Mouse (Mus musculus) T-helper 1 cell (primary cell): ENCODE data around the gene Pald1.

Experiments used
- in situ Hi-C: fragments of 300-600 bp; cut with MboI, MseI; formaldehyde crosslinking; loops from one replicate; pipeline ENCODE4 v1.15.1; 2025; ENCODE audit warnings: high pct_unique_total_duplicates

Gene Pald1

GRCm38 (mm10) chr10:61402911-61403310, 19.6 kb upstream of the Pald1 start:
- in situ Hi-C loops: no loop called here

GRCm38 (mm10) chr10:61402480-61402879, 19.1 kb upstream of the Pald1 start:
- in situ Hi-C loops: no loop called here

GRCm38 (mm10) chr10:61400407-61400806, 17.1 kb upstream of the Pald1 start:
- in situ Hi-C loops: no loop called here

DNA sequence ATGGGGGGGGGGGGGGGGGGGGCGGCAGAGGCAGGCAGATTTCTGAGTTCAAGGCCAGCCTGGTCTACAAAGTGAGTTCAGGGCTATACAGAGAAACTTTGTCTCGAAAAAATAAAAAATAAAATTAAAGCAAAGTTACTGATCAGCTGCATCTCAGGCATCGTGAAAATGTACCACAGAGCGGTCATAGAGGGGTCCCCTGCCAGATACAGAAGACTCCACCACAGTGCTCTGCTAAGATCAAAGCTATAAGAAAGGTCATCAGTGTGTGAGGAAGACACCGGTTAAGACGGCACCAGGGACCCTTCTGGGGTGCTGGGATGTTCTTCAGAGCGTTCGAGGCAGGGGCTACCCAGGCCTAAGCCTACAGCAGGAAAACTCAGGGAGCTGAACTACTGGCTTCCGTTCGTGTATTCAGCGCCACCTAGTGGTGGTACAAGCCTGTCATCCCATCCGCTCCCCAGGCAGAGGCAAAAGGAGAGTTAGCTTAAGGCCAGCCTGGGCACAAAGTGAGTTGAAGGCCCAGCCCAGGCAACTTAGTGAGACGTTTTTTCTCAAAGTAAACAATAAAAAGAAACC, 15.9 kb upstream of the Pald1 start:
- in situ Hi-C loops: no loop called here

GRCm38 (mm10) chr10:61398125-61398524, 14.8 kb upstream of the Pald1 start:
- in situ Hi-C loops: no loop called here

DNA sequence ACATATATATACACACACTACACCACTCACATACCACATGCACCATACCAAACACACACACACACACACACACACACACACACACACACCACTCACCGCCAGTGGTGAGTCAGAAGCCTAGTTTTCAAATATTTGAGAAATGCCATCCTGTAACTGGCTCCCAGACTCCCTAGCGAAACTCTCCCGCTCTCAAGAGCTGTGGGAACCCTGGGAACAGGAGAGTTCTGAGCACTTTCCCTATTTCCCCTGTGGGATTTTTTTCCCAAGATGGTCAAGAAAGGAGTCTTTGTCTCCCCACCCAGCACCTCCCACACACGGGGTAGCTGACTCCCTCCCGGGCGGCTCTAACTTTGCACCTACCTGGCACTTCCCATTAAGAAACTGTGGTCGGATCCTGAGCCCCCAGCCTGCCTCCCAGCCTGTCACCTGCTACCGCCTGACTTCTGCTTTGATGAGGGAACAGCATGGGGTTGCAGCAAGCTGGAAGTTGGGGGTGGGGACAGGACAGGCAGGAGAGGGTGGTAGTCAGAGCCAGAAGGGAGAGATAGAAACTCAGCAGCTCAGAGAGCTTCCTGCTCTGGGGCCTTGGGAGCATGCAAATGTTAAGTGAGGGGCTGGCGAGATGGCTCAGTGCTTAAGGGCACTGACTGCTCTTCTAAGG, 11.3 kb upstream of the Pald1 start:
- in situ Hi-C loops: no loop called here

GRCm38 (mm10) chr10:61392584-61392983, 9.3 kb upstream of the Pald1 start:
- in situ Hi-C loops: no loop called here

GRCm38 (mm10) chr10:61390148-61390547, 6.8 kb upstream of the Pald1 start:
- in situ Hi-C loops: no loop called here

DNA sequence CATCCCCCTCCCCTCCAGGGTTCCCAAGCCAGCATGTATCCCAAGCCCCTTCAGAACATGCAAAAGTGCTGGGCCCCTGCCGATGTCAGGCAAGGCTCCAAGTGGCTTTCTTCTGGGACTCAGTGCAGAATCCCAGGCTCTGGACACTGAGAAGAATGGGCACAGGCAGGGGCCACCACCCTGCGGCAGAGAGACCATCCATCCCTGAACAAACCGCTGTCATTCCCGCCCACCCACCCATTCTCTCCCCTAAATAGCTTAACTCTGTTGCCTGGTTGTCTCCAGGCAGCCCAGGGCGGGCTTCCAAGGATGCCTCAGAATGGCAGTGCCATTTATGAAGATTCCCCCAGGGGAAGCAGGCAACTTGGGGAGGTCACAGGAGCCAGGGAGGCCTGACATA, 5.7 kb upstream of the Pald1 start:
- in situ Hi-C loops: no loop called here

DNA sequence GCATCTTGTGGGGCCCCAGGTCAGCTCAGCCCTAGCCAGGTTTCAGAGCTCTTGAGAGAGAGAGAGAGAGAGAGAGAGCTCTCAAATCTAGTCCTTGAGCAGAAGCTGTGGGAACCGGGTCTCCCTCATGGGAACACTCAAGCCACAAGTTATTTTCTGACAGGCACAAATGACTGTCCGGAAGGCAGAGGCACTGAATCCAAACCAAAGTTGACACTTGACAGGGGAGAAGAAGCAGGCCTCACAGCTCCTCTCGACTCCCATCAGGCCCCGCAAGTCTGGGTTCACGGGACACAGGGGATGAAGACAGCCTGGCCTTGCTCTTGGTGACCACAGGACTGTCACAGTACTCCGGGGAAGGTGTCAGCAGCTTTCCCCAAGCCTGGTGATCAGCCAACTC, 3.0 kb upstream of the Pald1 start:
- in situ Hi-C loops: no loop called here

DNA sequence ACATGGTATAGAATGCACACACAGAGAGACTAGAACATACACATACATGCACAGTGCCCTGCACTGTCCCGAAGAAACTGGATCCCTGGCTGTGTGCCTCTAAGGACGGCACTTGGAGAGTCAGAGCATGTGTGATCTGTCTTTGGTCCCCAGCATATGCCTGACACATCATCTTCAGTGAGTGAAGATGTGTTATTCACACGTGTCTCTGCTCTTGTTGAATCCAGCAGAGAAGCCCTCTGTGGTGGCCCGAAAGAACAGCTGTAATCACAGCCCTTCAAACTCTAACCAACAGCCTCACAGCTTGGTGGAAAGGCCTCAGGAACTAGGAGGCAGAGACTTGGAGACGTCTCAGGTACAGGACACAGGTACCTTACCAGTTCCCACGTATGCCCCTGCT, 1.8 kb upstream of the Pald1 start:
- in situ Hi-C loops: no loop called here

DNA sequence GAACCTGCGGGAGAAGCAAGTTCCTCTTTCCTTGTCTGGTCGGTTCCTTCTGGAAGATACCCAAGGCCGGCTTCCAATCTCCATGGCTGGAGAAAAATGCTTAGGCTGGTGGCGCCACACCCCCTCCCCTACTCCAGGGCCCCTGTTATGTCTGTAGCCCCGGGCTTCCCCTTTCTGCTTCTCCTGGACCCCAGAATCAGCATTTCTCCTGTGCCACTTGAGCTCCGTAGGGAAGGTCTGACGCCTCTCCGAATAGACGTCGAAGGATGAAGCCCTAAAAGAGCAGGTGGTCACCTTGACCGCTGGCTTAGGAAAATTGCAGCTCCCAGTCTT, 351 bp upstream of the Pald1 start:
- in situ Hi-C loops: no loop called here

GRCm38 (mm10) chr10:61382281-61382731, 1.0 kb downstream of the Pald1 start:
- in situ Hi-C loops: no loop called here

GRCm38 (mm10) chr10:61381823-61382222, 1.5 kb downstream of the Pald1 start:
- in situ Hi-C loops: no loop called here

GRCm38 (mm10) chr10:61380186-61380585, 3.1 kb downstream of the Pald1 start:
- in situ Hi-C loops: no loop called here

- in situ Hi-C loops: no loop called here
Measured at GRCm38 (mm10) chr10:61379340-61380040, 3.8 kb downstream of the Pald1 start.

DNA sequence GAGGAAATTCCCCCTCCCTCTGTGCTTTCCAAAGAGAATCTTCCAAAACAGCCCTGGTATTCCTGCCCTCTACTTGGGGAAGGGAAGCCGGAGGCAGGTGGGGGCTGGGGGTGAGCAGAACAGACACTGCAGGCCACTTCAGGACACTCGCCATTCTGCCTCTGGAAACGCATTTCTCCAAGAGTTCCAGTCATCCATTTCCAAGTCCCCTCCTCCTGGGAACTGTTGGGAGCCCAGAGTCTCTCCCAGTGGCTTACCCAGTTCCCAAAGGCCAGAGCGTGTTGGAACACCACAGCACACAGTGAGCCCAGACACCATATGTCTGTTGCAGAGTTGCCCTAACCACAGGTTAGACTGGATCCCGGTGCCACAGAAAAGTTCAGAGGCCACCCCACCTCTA, 4.6 kb downstream of the Pald1 start:
- in situ Hi-C loops: no loop called here

GRCm38 (mm10) chr10:61378050-61378449, 5.3 kb downstream of the Pald1 start:
- in situ Hi-C loops: no loop called here

GRCm38 (mm10) chr10:61374771-61375481, 8.4 kb downstream of the Pald1 start:
- in situ Hi-C loops: no loop called here

GRCm38 (mm10) chr10:61374076-61374475, 9.3 kb downstream of the Pald1 start:
- in situ Hi-C loops: no loop called here

- in situ Hi-C loops: no loop called here
Measured at GRCm38 (mm10) chr10:61372585-61372923, 10.8 kb downstream of the Pald1 start.

- in situ Hi-C loops: no loop called here
Measured at GRCm38 (mm10) chr10:61371884-61372584, 11.3 kb downstream of the Pald1 start.
